Comparison of ENCODE assay signal across 7 mouse cellular contexts in the genomic region with DNA sequence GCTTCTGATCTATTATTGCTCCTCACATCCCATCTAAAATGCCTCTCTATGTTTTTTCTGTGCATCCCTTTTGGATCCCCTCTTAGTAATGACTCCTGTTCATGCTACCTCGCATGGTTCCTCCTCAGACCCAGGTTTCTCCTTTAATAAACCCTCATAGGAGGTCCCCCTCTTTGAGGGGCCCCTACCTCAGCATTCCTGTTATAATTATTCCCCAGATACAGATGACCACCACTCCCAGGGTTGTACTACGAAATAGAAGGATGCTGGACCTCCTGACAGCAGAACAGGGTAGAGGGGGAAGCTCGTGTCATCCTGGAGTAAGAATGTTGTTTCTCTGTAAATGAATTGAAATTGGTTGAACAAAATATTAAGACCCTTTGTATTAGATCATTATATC. TPM values are rescaled to one million over a fixed set of nuclear protein-coding genes. Genes with fewer than 3 reads are reported as not detected.
DNase-seq lines count a peak whose midpoint lies in the region; ATAC-seq and TF ChIP-seq lines count a peak whose summit lies in the region.

Gene Zkscan7 (plus strand): TSS at position 301 of the 400 bp plus-strand sequence.

- no peak within 1 kb of the TSS for H3K27ac ChIP-seq in forebrain, embryonic 12.5 days
- H3K27ac ChIP-seq in limb, embryonic 10.5 days: peak within 1 kb of the TSS; percentile 91; the same call in 1 of the 2 replicates
- peak within 1 kb of the TSS; percentile 52 for H3K27ac ChIP-seq in neural tube, embryonic 14.5 days (ENCODE audit: low read depth, low read length)

- 92% methylated on average over 3 of the region's 3 CpGs for WGBS in lung, adult 2 months
- WGBS in forebrain, embryonic 12.5 days: 88% methylated on average over 3 of the region's 3 CpGs
- WGBS in limb, embryonic 10.5 days: 84% methylated on average over 3 of the region's 3 CpGs
- WGBS in neural tube, embryonic 14.5 days: 92% methylated on average over 3 of the region's 3 CpGs

- no peak for DNase-seq in lung, adult 2 months
- DNase-seq in lung, postnatal 14 days: no peak
- DNase-seq in limb, embryonic 10.5 days (ENCODE audit: low spot score): no peak
- no peak for DNase-seq in cerebellum, postnatal 14 days
- no peak for DNase-seq in testis, postnatal 14 days (ENCODE audit: low spot score)

- ATAC-seq in forebrain, embryonic 12.5 days (ENCODE audit: low FRiP score): no peak
- no peak for ATAC-seq in neural tube, embryonic 14.5 days (ENCODE audit: low read depth)

- 0 out of 2 replicates have a peak, but pooled peaks cover 4% of the 10 kb centered on the region for H3K27me3 ChIP-seq in forebrain, embryonic 12.5 days
- no peaks in the 10 kb centered on the region for H3K27me3 ChIP-seq in limb, embryonic 10.5 days (ENCODE audit: low read depth, poor library complexity, severe bottlenecking)
- no peaks in the 10 kb centered on the region for H3K27me3 ChIP-seq in neural tube, embryonic 14.5 days (ENCODE audit: control insufficient read depth, insufficient read depth, low read length)

- H3K4me3 ChIP-seq in lung, adult 2 months (replicated peaks; ENCODE audit: extremely low read depth, low read depth, low read length): peak within 1 kb of the TSS; percentile 96
- H3K4me3 ChIP-seq in forebrain, embryonic 12.5 days (replicated peaks): peak within 1 kb of the TSS; percentile 75
- H3K4me3 ChIP-seq in limb, embryonic 10.5 days: peak within 1 kb of the TSS; percentile 82
- H3K4me3 ChIP-seq in neural tube, embryonic 14.5 days (ENCODE audit: low read depth, low read length): peak within 1 kb of the TSS; percentile 77

- no peaks in the 10 kb centered on the region for H3K9me3 ChIP-seq in forebrain, embryonic 12.5 days
- H3K9me3 ChIP-seq in limb, embryonic 10.5 days (replicated peaks): no peaks in the 10 kb centered on the region
- H3K9me3 ChIP-seq in neural tube, embryonic 14.5 days (ENCODE audit: control insufficient read depth, low read length): no peaks in the 10 kb centered on the region

- H3K9ac ChIP-seq in forebrain, embryonic 12.5 days: no peak within 1 kb of the TSS
- H3K9ac ChIP-seq in neural tube, embryonic 14.5 days (replicated peaks; ENCODE audit: low read depth, low read length): peak within 1 kb of the TSS; percentile 74; the same call in 1 of the 2 replicates

- no peak for TF ChIP-seq CTCF in lung, adult 2 months (IDR thresholded peaks at IDR 0.05; ENCODE audit: insufficient read depth, low read length)

- no peak for TF ChIP-seq POLR2A in lung, adult 2 months (IDR thresholded peaks at IDR 0.05; ENCODE audit: borderline replicate concordance, extremely low read depth, low read depth, low read length)

- H3K4me1 ChIP-seq in lung, adult 2 months (ENCODE audit: control insufficient read depth, insufficient read depth, low read length): no peaks in the 10 kb centered on the region; the same call in 1 of the 2 replicates
- peaks cover 13% of the 10 kb centered on the region for H3K4me1 ChIP-seq in forebrain, embryonic 12.5 days
- H3K4me1 ChIP-seq in limb, embryonic 10.5 days: peaks cover 11% of the 10 kb centered on the region
- peaks cover 3% of the 10 kb centered on the region; the same call in 1 of the 2 replicates for H3K4me1 ChIP-seq in neural tube, embryonic 14.5 days (ENCODE audit: control insufficient read depth, insufficient read depth, low read length)

- H3K36me3 ChIP-seq in forebrain, embryonic 12.5 days (replicated peaks): no peaks in the 10 kb centered on the region; the same call in 1 of the 2 replicates
- no peaks in the 10 kb centered on the region for H3K36me3 ChIP-seq in limb, embryonic 10.5 days
- no peaks in the 10 kb centered on the region; the same call in 1 of the 2 replicates for H3K36me3 ChIP-seq in neural tube, embryonic 14.5 days (ENCODE audit: control insufficient read depth, insufficient read depth, low read length)

- H3K4me2 ChIP-seq in forebrain, embryonic 12.5 days: peak within 1 kb of the TSS; percentile 86
- peak within 1 kb of the TSS; percentile 70 for H3K4me2 ChIP-seq in neural tube, embryonic 14.5 days (ENCODE audit: low read depth, low read length)

RNA-seq across cellular contexts. Expression of gene Zkscan7, which starts in this region (rescaled TPM):
- polyA plus RNA-seq in lung, adult 2 months (2012; rRNA removed): 2.3 and 4.0 TPM in 2 replicates
- 5.4 and 5.5 TPM in 2 replicates for polyA plus RNA-seq in forebrain, embryonic 12.5 days (2016; fragmentation: Nextera tagmentation; extraction: Ambion mirVana)
- 3.1 and 3.8 TPM in 2 replicates for polyA plus RNA-seq in limb, embryonic 10.5 days (2016; fragmentation: Nextera tagmentation; extraction: Ambion mirVana)
- polyA plus RNA-seq in neural tube, embryonic 14.5 days (2014; fragmentation: Nextera tagmentation; extraction: Ambion mirVana): 3.1 and 4.0 TPM in 2 replicates
